Mouse (Mus musculus): ENCODE data around the gene 4930535I16Rik.

Gene 4930535I16Rik

GRCm38 (mm10) chr4:123917548-123918140 is at the start of gene 4930535I16Rik:
TSS of gene 4930535I16Rik (minus strand) at chr4:123918022.
- peak in 1 of 2 experiments; percentile 50 for DNase-seq

GRCm38 (mm10) chr4:123962721-123963120 is 44.9 kb upstream of the 4930535I16Rik start:
- DNase-seq: no peak

GRCm38 (mm10) chr4:123960955-123961354 is 43.1 kb upstream of the 4930535I16Rik start:
- no peak for DNase-seq

GRCm38 (mm10) chr4:123957891-123958290 is 40.1 kb upstream of the 4930535I16Rik start:
- no peak for DNase-seq

GRCm38 (mm10) chr4:123957492-123957808 is 39.6 kb upstream of the 4930535I16Rik start:
- no peak for DNase-seq

GRCm38 (mm10) chr4:123956703-123957491 is 39.1 kb upstream of the 4930535I16Rik start:
- peak; percentile 70 to 80 for DNase-seq

GRCm38 (mm10) chr4:123952059-123952458 is 34.2 kb upstream of the 4930535I16Rik start:
- no peak for DNase-seq

GRCm38 (mm10) chr4:123949649-123950048 is 31.8 kb upstream of the 4930535I16Rik start:
- no peak for DNase-seq

GRCm38 (mm10) chr4:123948901-123949300 is 31.1 kb upstream of the 4930535I16Rik start:
- no peak for DNase-seq

GRCm38 (mm10) chr4:123947149-123947548 is 29.3 kb upstream of the 4930535I16Rik start:
- no peak for DNase-seq

GRCm38 (mm10) chr4:123946701-123947100 is 28.9 kb upstream of the 4930535I16Rik start:
- DNase-seq: no peak

GRCm38 (mm10) chr4:123940878-123941277 is 23.1 kb upstream of the 4930535I16Rik start:
- peak in 1 of 2 experiments; percentile 9 for DNase-seq

- peak; percentile 47 to 79 for DNase-seq
These were observed 22.0 kb upstream of the 4930535I16Rik start for GRCm38 (mm10) chr4:123939838-123940237.

GRCm38 (mm10) chr4:123936059-123936458 is 18.2 kb upstream of the 4930535I16Rik start:
- DNase-seq: no peak

GRCm38 (mm10) chr4:123934306-123934705 is 16.5 kb upstream of the 4930535I16Rik start:
- no peak for DNase-seq

- no peak for DNase-seq
These were observed 12.2 kb upstream of the 4930535I16Rik start for GRCm38 (mm10) chr4:123929994-123930393.

GRCm38 (mm10) chr4:123927961-123928360 is 10.1 kb upstream of the 4930535I16Rik start:
- peak; percentile 30 to 39 for DNase-seq

- DNase-seq: peak in 1 of 2 experiments; percentile 12
These were observed 3.3 kb upstream of the 4930535I16Rik start for GRCm38 (mm10) chr4:123921055-123921565.

- DNase-seq: no peak
These were observed 1.0 kb upstream of the 4930535I16Rik start for GRCm38 (mm10) chr4:123918851-123919250.

- peak; percentile 100 for DNase-seq
These were observed 874 bp downstream of the 4930535I16Rik start, which contains the start of gene Rragc for GRCm38 (mm10) chr4:123916748-123917547. TSS of gene Rragc (plus strand) at chr4:123917446.

GRCm38 (mm10) chr4:123912431-123912830 is 5.4 kb downstream of the 4930535I16Rik start:
- no peak for DNase-seq

GRCm38 (mm10) chr4:123911503-123911902 is 6.3 kb downstream of the 4930535I16Rik start:
- no peak for DNase-seq

GRCm38 (mm10) chr4:123905126-123905668 is 12.6 kb downstream of the 4930535I16Rik start:
- no peak for DNase-seq
